Mouse (Mus musculus): ENCODE data around the gene Zfpm1. TPM values are rescaled to one million over a fixed set of nuclear protein-coding genes. Genes with fewer than 3 reads are reported as not detected.

Gene Zfpm1
- polyA plus RNA-seq, 1 experiment from 2014 or later: 2.3 TPM

DNA sequence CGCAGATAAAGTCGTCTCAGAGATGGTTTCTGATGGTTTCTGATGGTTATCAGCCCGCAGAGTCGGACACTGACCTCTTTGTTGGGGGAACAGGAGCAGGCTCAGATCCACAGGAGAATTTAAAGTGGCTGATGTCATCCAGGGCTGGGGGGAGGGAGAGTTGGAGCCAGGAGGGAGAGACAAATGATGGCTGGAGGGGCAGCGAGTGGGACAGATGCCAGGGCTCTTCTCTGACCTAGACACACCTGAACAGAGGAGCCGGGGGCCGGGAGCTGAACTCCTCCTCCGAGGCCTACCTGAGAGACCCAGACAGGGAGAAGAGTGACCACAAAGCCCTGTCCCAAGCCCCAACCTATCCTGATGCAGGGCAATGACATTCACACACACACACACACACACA is 47.1 kb downstream of the Zfpm1 start:
- no peak for DNase-seq (ENCODE audit: low spot score)
- Histone ChIP-seq H3K4me2 (replicated peaks; ENCODE audit: low read depth) (no peak overlapping the region), H3K4me3 (ENCODE audit: low read depth, low read length) (no peak overlapping the region), H3K4me1 (replicated peaks; ENCODE audit: control insufficient read depth, insufficient read depth) (no peaks in the 10 kb centered on the region), H3K9ac (ENCODE audit: low read length) (no peak overlapping the region), H3K27ac (replicated peaks) (no peak overlapping the region), H3K27me3 (ENCODE audit: control insufficient read depth, insufficient read depth, low read length) (no peaks in the 10 kb centered on the region), H3K36me3 (ENCODE audit: control insufficient read depth, insufficient read depth, low read length) (no peaks in the 10 kb centered on the region; the same call in 1 of the 2 replicates), H3K9me3 (ENCODE audit: control insufficient read depth, low read length) (no peaks in the 10 kb centered on the region)
- TF ChIP-seq EP300 (optimal IDR thresholded peaks at IDR 0.05) (no peak), CTCF (IDR thresholded peaks at IDR 0.05; ENCODE audit: low read depth) (no peak)
- no peak for ATAC-seq (ENCODE audit: low FRiP score, low TSS enrichment)
- WGBS: 77% methylated on average over 8 of the region's 8 CpGs

DNA sequence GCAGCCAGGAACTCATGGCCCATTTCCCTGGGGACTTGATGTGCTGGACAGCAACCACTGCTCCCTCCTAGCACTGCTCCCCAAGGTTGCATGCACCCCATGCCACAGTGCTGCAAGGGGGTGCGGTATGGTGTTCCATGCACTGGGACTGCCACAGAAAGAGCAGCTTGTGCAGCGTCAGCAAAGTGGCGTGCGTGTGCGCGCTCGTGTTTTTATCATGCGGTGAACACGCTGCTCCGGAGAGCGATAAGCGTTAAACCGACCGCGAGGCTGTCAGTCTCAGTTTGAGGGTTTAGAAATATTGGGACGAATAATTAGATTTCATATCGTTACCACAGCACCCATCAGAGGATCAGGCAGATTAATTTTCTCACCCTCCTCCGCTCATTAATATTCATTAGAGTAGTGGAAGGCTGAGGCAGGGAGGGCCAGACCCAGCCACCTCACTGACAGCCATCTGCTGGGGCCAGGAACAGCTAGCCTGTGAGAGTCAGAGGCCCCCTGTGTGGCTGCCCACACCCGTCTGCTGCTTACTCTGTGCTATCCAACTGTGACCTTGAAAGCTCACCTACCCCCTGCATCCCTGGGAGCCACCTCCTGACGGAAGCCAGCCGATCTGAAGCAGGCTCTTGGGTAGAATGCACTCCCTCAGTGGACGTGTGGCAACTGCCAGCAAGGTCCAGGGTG is 47.8 kb downstream of the Zfpm1 start:
- TF ChIP-seq CTCF (IDR thresholded peaks at IDR 0.05; ENCODE audit: low read depth) (no peak), EP300 (optimal IDR thresholded peaks at IDR 0.05) (no peak)
- Histone ChIP-seq H3K4me2 (replicated peaks; ENCODE audit: low read depth) (no peak overlapping the region), H3K9me3 (ENCODE audit: control insufficient read depth, low read length) (no peaks in the 10 kb centered on the region), H3K27me3 (ENCODE audit: control insufficient read depth, insufficient read depth, low read length) (no peaks in the 10 kb centered on the region), H3K4me1 (replicated peaks; ENCODE audit: control insufficient read depth, insufficient read depth) (no peaks in the 10 kb centered on the region), H3K36me3 (ENCODE audit: control insufficient read depth, insufficient read depth, low read length) (no peaks in the 10 kb centered on the region; the same call in 1 of the 2 replicates), H3K27ac (replicated peaks) (peak overlapping the region; percentile 74), H3K4me3 (ENCODE audit: low read depth, low read length) (no peak overlapping the region), H3K9ac (ENCODE audit: low read length) (no peak overlapping the region)
- no peak for ATAC-seq (ENCODE audit: low FRiP score, low TSS enrichment)
- DNase-seq (ENCODE audit: low spot score): no peak
- WGBS: 76% methylated on average over 22 of the region's 22 CpGs

- 65% methylated on average over 12 of the region's 12 CpGs for WGBS
- H3K9me3 ChIP-seq (ENCODE audit: control insufficient read depth, low read length): no peaks in the 10 kb centered on the region
- peaks cover 4% of the 10 kb centered on the region; the same call in 1 of the 2 replicates for H3K36me3 ChIP-seq (ENCODE audit: control insufficient read depth, insufficient read depth, low read length)
- peak; percentile 90 for DNase-seq (ENCODE audit: low spot score)
- H3K9ac ChIP-seq (ENCODE audit: low read length): no peak overlapping the region
- H3K4me3 ChIP-seq (ENCODE audit: low read depth, low read length): no peak overlapping the region
- no peak for TF ChIP-seq EP300 (optimal IDR thresholded peaks at IDR 0.05)
- no peak for TF ChIP-seq CTCF (IDR thresholded peaks at IDR 0.05; ENCODE audit: low read depth)
- H3K27me3 ChIP-seq (ENCODE audit: control insufficient read depth, insufficient read depth, low read length): no peaks in the 10 kb centered on the region; the same call in 1 of the 2 replicates
- H3K4me2 ChIP-seq (replicated peaks; ENCODE audit: low read depth): no peak overlapping the region
- H3K27ac ChIP-seq (replicated peaks): peak overlapping the region; percentile 74
- no peaks in the 10 kb centered on the region for H3K4me1 ChIP-seq (replicated peaks; ENCODE audit: control insufficient read depth, insufficient read depth)
- ATAC-seq (ENCODE audit: low FRiP score, low TSS enrichment): peak; percentile 85
These were observed 48.6 kb downstream of the Zfpm1 start for GRCm38 (mm10) chr8:122330446-122331133.

GRCm38 (mm10) chr8:122331134-122331523 is 49.2 kb downstream of the Zfpm1 start:
- no peak overlapping the region for H3K4me3 ChIP-seq (ENCODE audit: low read depth, low read length)
- peak overlapping the region; percentile 35; the same call in 1 of the 2 replicates for H3K27ac ChIP-seq (replicated peaks)
- no peaks in the 10 kb centered on the region; the same call in 1 of the 2 replicates for H3K27me3 ChIP-seq (ENCODE audit: control insufficient read depth, insufficient read depth, low read length)
- H3K9me3 ChIP-seq (ENCODE audit: control insufficient read depth, low read length): no peaks in the 10 kb centered on the region
- no peak overlapping the region for H3K9ac ChIP-seq (ENCODE audit: low read length)
- no peak for TF ChIP-seq EP300 (optimal IDR thresholded peaks at IDR 0.05)
- no peak for TF ChIP-seq CTCF (IDR thresholded peaks at IDR 0.05; ENCODE audit: low read depth)
- 38% methylated on average over 3 of the region's 3 CpGs for WGBS
- H3K4me2 ChIP-seq (replicated peaks; ENCODE audit: low read depth): no peak overlapping the region
- no peaks in the 10 kb centered on the region for H3K4me1 ChIP-seq (replicated peaks; ENCODE audit: control insufficient read depth, insufficient read depth)
- peaks cover 4% of the 10 kb centered on the region; the same call in 1 of the 2 replicates for H3K36me3 ChIP-seq (ENCODE audit: control insufficient read depth, insufficient read depth, low read length)
- DNase-seq (ENCODE audit: low spot score): no peak
- ATAC-seq (ENCODE audit: low FRiP score, low TSS enrichment): no peak

- no peaks in the 10 kb centered on the region for H3K4me1 ChIP-seq (replicated peaks; ENCODE audit: control insufficient read depth, insufficient read depth)
- H3K4me3 ChIP-seq (ENCODE audit: low read depth, low read length): no peak overlapping the region
- no peak overlapping the region for H3K9ac ChIP-seq (ENCODE audit: low read length)
- no peak overlapping the region for H3K4me2 ChIP-seq (replicated peaks; ENCODE audit: low read depth)
- DNase-seq (ENCODE audit: low spot score) (peak; percentile 86), ATAC-seq (ENCODE audit: low FRiP score, low TSS enrichment) (peak; percentile 11; the same call in 1 of the 2 replicates)
- WGBS: 61% methylated on average over 6 of the region's 6 CpGs
- H3K27me3 ChIP-seq (ENCODE audit: control insufficient read depth, insufficient read depth, low read length): no peaks in the 10 kb centered on the region; the same call in 1 of the 2 replicates
- H3K36me3 ChIP-seq (ENCODE audit: control insufficient read depth, insufficient read depth, low read length): peaks cover 4% of the 10 kb centered on the region; the same call in 1 of the 2 replicates
- no peaks in the 10 kb centered on the region for H3K9me3 ChIP-seq (ENCODE audit: control insufficient read depth, low read length)
- TF ChIP-seq EP300 (optimal IDR thresholded peaks at IDR 0.05) (no peak), CTCF (IDR thresholded peaks at IDR 0.05; ENCODE audit: low read depth) (peak; percentile 97)
- H3K27ac ChIP-seq (replicated peaks): no peak overlapping the region
These were observed 51.0 kb downstream of the Zfpm1 start for GRCm38 (mm10) chr8:122332753-122333506.
